Mouse (Mus musculus) cerebellum, postnatal 10 days (tissue): ENCODE data around the gene Anks1.

ENCODE experiments used
- DNase-seq, 2 experiments: peaks; one replicate each; pipeline ENCODE4 v3.0.0; 2021; ENCODE audit warnings: mixed read lengths in 2 of 2

Gene Anks1

DNA sequence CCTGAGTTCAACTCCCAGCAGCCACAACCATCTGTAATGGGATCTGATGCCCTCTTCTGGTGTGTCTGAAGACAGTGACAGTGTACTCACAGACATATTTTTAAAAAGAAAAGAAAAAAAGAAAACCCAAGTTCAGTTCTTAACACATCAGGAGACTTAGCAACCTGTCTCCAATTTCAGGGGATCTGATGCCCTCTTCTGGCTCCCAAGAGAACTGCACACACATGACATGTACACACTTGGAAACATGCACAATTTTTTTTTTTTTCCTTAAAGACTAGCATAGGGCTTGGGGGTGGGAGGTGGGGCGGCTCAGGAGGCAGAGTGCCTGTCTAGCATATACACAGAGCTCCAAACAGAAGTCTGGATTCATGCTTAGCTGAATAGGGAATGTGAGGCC lies 191.6 kb downstream of the Anks1 start:
- DNase-seq = no peak

DNA sequence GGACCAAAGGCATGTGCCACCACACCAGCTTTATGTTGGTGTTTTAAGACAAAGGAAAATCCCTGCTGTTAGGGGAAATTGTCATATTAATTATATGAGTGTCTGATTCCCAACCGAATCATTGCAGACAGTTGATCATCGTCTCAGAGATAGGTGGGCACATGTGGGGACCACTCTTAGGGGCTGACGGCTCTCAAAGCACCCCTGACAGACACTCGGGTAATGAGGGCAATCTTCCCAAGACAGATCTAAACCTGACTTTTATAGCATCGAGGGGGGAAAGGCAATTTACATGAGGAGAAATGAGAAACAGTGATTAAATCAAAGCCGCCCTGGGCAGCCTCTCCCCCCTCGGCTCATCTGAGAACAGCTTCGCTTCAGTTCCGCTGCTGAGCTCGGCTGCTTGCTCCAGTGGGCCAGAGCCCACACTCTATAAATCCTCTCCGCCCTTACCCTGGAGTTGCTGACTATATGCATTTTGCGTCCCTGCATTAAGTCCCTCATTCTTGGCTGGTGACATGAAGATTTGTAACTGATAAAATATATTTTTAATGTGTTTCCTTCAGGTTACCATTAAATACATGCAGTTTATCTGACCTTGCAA lies 192.3 kb downstream of the Anks1 start:
- DNase-seq = no peak

DNA sequence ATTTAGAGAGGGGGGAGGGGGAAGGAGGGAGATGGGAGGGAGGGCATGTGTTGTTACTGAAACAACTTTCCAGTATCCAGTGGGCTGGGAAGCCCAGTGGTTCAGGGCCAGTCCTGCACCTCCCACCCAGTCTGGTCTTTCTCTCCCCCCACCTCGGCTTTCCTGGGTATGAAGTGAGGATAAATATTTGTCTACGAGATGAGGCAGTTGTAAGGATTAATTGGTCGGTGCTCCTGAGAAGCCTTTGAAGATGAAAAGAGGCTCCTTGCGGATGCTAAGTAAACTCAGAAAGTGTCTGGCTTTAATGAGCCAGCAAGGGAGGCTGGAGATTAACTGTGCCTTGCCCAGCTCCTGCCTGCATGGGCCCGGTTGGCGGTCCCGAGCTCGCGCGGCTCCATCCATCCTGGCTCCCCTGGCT lies 192.8 kb downstream of the Anks1 start:
- DNase-seq = no peak

DNA sequence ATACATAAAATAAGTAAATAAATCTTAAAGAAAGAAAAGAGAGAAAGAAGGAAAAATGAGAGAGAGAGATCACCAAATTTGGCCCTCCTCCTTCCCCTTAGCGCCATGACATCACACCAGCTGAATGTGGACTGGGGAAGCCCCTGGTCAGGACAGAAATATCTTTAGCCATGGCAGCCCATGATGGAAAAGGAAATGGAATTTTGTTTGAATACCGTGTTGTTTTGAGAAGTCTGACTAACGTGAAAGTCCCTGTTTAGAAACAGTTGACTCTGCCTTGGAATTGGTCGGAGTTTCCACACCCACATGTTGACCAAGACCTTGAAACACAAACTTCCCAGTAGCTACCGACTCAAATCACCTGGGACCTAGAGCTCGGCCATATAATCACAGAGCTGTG lies 195.3 kb downstream of the Anks1 start:
- no peak for DNase-seq

DNA sequence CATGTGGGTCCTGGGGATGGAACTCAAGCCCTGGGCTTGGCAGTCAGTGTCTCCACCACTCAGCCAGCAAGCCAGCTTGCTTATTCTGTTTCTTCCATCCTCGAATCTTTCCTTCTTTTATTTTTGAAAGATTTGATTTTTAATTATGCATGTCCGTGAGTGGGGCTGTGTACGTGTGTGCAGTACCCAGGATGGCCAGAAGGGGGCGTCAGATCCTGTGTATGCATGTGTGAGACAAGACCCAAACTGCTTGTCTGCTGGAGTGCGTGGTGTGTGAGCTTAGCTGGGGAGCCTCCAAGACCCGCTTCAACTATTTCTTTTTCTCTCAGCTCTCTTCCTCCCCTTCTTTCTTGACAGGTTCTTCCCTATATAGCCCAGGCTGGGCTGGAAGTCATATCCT lies 197.2 kb downstream of the Anks1 start:
- peak; percentile 36 to 52 for DNase-seq

DNA sequence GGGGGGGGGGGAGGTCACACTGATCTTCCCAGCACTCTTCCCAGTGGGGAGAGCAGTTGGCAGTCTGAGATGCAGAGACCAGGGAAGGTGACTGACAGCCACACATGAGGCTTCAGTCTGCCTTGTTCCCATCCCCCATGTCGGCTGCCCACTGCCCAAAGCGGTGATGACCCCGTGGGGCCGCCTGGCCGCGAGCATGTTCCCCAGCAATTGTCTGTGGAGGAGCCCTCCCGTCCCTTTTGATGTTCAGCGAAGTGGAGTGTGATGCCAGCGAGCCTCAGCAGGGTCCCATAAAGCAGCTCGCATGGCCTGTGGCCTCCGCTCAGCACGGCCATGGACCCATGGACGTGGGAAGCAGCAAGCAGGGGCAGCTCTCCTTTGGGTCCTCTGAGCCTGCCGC lies 198.2 kb downstream of the Anks1 start:
- no peak for DNase-seq

DNA sequence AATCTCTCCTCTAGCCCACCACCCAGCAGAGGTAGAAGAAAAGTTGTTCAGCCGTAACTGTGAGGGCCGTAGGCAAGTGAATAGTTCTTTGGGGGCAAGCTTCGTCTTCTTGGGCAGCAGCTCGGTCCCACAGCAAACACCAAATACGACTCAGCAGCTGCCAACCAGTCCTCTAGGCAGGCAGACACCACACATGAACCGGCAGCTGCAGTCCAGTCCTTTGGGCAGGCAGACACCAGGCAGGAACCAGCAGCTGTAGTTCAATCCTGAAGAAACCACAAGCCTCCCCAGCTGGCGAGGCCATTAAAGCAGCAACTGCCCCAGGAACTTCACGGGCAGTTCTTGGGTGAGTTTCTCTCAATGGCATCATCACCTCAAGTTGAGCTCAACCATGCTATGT lies 203.2 kb downstream of the Anks1 start:
- DNase-seq = no peak
